Mouse (Mus musculus) embryonic stem cell, embryonic (primary cell): ENCODE measurements at regions not wholly inside any gene's neighbourhood (a gene's known extent, or its start where the extent isn't known, plus 50 kb on each side); places are given as distances from the start of the nearest gene placed in this dataset.

ENCODE experiments used
- CTCF ChIA-PET, 4 experiments: fragments of 300-600 bp in 2 of 4; fragments of 350-600 bp in 2 of 4; sonication (Branson Sonifier 250); formaldehyde crosslinking; loops; one replicate each; lab custom pipeline; 2022; ENCODE audit warnings: inconsistent platforms in 2 of 4; lab: Charles Lee
- POLR2A ChIA-PET, 4 experiments: fragments of 300-600 bp in 2 of 4; fragments of 350-600 bp in 2 of 4; sonication (Branson Sonifier 250); formaldehyde crosslinking; loops; one replicate each; lab custom pipeline; 2022; ENCODE audit warnings: antibody characterized with exemption in 4 of 4, inconsistent platforms in 1 of 4; lab: Charles Lee

- POLR2A ChIA-PET = no interaction called here
- CTCF ChIA-PET = no interaction called here
These were observed 133.1 kb upstream of the Gm3448 start for GRCm38 (mm10) chr17:15174354-15174953.

- ChIA-PET CTCF (no interaction called here), POLR2A (interaction anchor here in 1 of 4 experiments (0.6 kb wide), 1 partner anchor 131 kb away, joined by 3 read pairs; no protein-coding TSS in a partner anchor)
These were observed 126.6 kb upstream of the Gm3448 start for GRCm38 (mm10) chr17:15167927-15168326.

DNA sequence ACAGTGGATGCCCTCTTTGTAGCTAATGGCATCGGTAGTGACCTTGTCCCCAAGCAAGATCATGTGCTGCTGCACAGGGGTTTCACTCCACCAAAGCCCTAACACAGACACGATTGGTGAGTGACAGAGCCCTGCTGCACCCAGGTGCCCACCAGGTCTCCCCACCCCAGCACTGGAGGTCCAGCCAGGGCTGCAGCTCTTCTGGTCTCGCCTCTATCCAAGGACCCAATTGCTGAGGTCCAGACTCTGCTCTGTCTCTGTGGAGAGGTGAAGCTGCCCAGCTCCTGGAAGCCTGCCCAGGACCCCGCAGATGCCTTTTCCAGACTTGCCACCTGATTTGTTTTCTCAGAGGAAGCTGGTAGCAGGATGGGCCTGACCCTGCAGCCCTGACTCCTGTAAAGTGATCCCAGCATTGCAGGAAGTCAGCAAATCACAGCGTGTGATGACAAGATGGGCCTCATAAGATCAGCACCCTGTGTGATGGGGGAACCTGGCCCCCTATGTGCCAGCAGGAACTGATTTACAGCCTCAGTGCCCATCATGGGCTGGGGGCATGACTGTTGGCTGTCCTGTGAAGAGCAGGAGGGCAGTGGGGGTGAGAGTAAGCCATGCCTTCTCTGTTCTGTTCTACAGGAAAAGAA lies 116.5 kb upstream of the Gm3448 start:
- POLR2A ChIA-PET = interaction anchor here in 1 of 4 experiments (0.6 kb wide), 1 partner anchor 29 kb away, joined by 3 read pairs; no protein-coding TSS in a partner anchor
- CTCF ChIA-PET = interaction anchor here in 1 of 4 experiments (0.6 kb wide), 1 partner anchor 135 kb away, joined by 3 read pairs; no protein-coding TSS in a partner anchor

GRCm38 (mm10) chr17:15152996-15153735 lies 111.8 kb upstream of the Gm3448 start:
- POLR2A ChIA-PET = interaction anchor here in 2 of 4 experiments (0.5 to 1.3 kb wide), 4 partner anchors 14 to 95 kb away, joined by 3 read pairs; no protein-coding TSS in a partner anchor

DNA sequence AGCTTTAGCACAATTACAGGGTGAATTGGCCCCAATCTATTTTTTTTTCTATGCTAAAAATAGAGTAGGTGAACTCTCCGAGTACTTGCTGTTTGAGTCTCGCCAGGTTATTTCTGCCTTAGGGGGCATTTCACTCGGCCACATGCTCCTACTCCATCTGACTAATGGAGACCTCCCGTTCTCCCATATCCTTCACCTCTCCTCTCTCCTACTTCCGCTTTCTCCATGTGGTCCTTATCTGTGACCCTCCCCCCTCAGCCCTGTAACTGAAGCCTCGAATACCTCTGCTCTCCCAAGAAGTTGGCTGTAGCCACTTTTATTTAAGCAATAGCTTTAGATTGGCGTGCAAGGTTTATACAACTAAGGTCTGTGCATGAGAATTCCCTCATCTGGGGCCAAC lies 111.1 kb upstream of the Gm3448 start:
- ChIA-PET CTCF (no interaction called here), POLR2A (interaction anchor here in 1 of 4 experiments (1.3 kb wide), 2 partner anchors 28 to 96 kb away, joined by 3 read pairs; no protein-coding TSS in a partner anchor)

More at GRCm38 (mm10) chr17:15152996-15153735, 111.8 kb upstream of the Gm3448 start:
- CTCF ChIA-PET = no interaction called here

GRCm38 (mm10) chr17:15151695-15152094 lies 110.4 kb upstream of the Gm3448 start:
- ChIA-PET CTCF (no interaction called here), POLR2A (interaction anchor here in 1 of 4 experiments (1.0 kb wide), 1 partner anchor 218 kb away, joined by 3 read pairs; no protein-coding TSS in a partner anchor)

DNA sequence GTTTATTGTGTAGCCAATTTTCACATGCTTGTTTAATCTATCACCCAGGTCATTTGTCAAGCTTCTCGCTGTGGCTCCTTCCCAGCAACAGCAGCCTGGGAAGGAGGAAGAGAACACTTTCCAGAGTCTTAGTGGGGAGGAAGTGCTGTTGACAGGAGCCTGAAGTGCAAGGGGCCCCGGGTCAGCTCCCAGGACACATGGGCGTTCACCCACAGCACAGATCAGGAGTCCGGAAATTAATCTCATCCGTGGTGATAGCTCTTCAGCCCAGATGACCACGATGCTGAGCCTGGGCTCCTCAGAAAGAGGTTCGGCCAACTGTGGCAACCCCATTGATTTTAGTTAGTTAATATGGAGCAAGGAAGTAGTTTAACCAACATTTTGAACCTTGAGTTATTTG lies 105.3 kb upstream of the Gm3448 start:
- CTCF ChIA-PET = interaction anchor here in 1 of 4 experiments (0.6 to 0.7 kb wide), 2 partner anchors 15 to 225 kb away, joined by 3 read pairs; no protein-coding TSS in a partner anchor

GRCm38 (mm10) chr17:15145191-15145968 lies 104.0 kb upstream of the Gm3448 start:
- CTCF ChIA-PET = interaction anchor here in 1 of 4 experiments (0.5 kb wide), 1 partner anchor 578 kb away, joined by 4 read pairs; no protein-coding TSS in a partner anchor
- POLR2A ChIA-PET = interaction anchor here in 3 of 4 experiments (0.6 to 2.4 kb wide), 3 partner anchors 9 to 235 kb away, joined by 3 to 5 read pairs (median 3); no protein-coding TSS in a partner anchor

More for the DNA sequence above, 105.3 kb upstream of the Gm3448 start:
- POLR2A ChIA-PET = interaction anchor here in 1 of 4 experiments (0.7 kb wide), 1 partner anchor 11 kb away, joined by 3 read pairs; no protein-coding TSS in a partner anchor

GRCm38 (mm10) chr17:15140391-15140790 lies 99.1 kb upstream of the Gm3448 start:
- POLR2A ChIA-PET = interaction anchor here in 1 of 4 experiments (1.2 kb wide), 1 partner anchor 11 kb away, joined by 3 read pairs; no protein-coding TSS in a partner anchor
- CTCF ChIA-PET = no interaction called here
